Mouse (Mus musculus): ENCODE data around the gene Sertad2. TPM values are rescaled to one million over a fixed set of nuclear protein-coding genes. Genes with fewer than 3 reads are reported as not detected.

Sertad2 gene
- polyA plus RNA-seq, 1 experiment from 2014 or later: 29.1 TPM

DNA sequence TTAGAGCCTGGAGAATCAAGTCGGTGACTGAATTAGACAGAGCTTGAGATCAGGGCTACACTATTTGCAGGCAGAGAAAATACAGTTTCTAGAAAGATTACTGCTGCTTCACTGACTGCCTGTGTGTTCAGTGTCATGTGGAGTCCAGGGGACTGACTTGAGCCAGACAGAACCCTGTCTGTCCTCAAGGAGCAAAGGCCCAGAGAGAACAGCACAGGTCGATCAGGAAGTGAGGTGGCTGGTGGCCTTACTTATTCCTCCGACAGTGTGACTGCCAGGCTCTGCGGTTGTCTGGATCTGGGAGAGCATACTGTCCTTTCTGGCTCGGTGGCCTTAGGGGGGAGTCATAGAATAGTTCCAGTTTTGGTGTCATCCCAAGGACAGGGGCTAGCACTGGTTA is 137.7 kb downstream of the Sertad2 start:
- Histone ChIP-seq H3K9ac (ENCODE audit: low read depth, low read length) (no peak overlapping the region), H3K27ac (ENCODE audit: low read depth, low read length) (no peak overlapping the region), H3K36me3 (ENCODE audit: control insufficient read depth, insufficient read depth, low read length) (peaks cover 6% of the 10 kb centered on the region; the same call in 1 of the 2 replicates), H3K9me3 (ENCODE audit: control insufficient read depth, low read length) (no peaks in the 10 kb centered on the region), H3K4me2 (ENCODE audit: low read length) (no peak overlapping the region), H3K4me3 (ENCODE audit: low read length) (no peak overlapping the region), H3K27me3 (replicated peaks; ENCODE audit: control insufficient read depth, insufficient read depth, low read length) (no peaks in the 10 kb centered on the region), H3K4me1 (ENCODE audit: control insufficient read depth, insufficient read depth, low read depth, low read length) (no peaks in the 10 kb centered on the region)
- WGBS: 94% methylated on average over 5 of the region's 5 CpGs
- no peak for ATAC-seq

DNA sequence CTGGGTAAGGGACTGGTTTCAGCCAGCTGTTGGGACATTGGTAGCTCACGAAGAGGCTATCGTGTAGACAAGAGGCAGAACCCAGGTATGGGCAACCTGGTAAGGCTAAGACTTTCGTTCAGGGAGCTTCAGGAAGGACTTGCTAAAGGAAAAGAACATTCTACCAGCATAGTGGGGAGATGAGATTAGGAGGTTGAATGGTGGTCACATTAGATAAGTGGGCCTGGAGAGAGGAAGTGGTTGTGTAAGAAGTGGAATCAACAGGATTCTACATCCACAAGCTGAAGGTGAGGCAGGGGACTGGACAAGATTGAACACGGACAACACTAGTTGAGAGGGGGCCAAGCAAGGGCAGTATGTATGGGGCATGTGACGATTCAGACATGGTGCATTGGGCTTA is 138.6 kb downstream of the Sertad2 start:
- no peak for ATAC-seq
- 95% methylated on average over 5 of the region's 5 CpGs for WGBS
- H3K27me3 ChIP-seq (replicated peaks; ENCODE audit: control insufficient read depth, insufficient read depth, low read length): no peaks in the 10 kb centered on the region
- H3K9me3 ChIP-seq (ENCODE audit: control insufficient read depth, low read length): no peaks in the 10 kb centered on the region
- H3K27ac ChIP-seq (ENCODE audit: low read depth, low read length): no peak overlapping the region
- H3K4me1 ChIP-seq (ENCODE audit: control insufficient read depth, insufficient read depth, low read depth, low read length): no peaks in the 10 kb centered on the region
- H3K4me2 ChIP-seq (ENCODE audit: low read length): no peak overlapping the region
- no peak overlapping the region for H3K9ac ChIP-seq (ENCODE audit: low read depth, low read length)
- H3K4me3 ChIP-seq (ENCODE audit: low read length): no peak overlapping the region
- peaks cover 6% of the 10 kb centered on the region; the same call in 1 of the 2 replicates for H3K36me3 ChIP-seq (ENCODE audit: control insufficient read depth, insufficient read depth, low read length)

DNA sequence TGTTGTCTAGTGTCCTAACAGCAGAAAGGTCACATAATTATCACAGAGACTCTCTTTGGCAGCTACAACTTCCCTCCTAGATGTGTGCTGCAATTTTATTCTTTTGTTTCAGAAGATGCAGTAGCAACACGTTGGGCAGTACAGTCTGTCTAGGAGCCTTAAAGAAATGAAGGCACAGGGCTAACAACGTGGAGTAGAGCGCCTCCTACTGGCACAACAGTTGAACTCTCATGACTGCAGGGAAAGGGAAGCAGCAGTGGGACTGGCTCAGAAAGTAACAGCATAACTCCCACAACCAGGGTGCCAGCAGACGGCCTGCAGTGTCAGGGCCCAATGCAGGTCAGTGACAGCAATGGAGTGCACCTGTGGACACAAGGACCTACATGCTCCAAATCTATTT is 147.9 kb downstream of the Sertad2 start:
- Histone ChIP-seq H3K9ac (ENCODE audit: low read depth, low read length) (no peak overlapping the region), H3K4me2 (ENCODE audit: low read length) (no peak overlapping the region), H3K27me3 (replicated peaks; ENCODE audit: control insufficient read depth, insufficient read depth, low read length) (no peaks in the 10 kb centered on the region), H3K4me3 (ENCODE audit: low read length) (no peak overlapping the region), H3K27ac (ENCODE audit: low read depth, low read length) (no peak overlapping the region), H3K4me1 (ENCODE audit: control insufficient read depth, insufficient read depth, low read depth, low read length) (no peaks in the 10 kb centered on the region), H3K9me3 (ENCODE audit: control insufficient read depth, low read length) (no peaks in the 10 kb centered on the region), H3K36me3 (ENCODE audit: control insufficient read depth, insufficient read depth, low read length) (peaks cover 4% of the 10 kb centered on the region; the same call in 1 of the 2 replicates)
- peak; percentile 94 for ATAC-seq
- 2% methylated on average over 4 of the region's 4 CpGs for WGBS

Other genes with a start within 250 kb of the Sertad2 start
- gene Slc1a4, start 210.5 kb upstream of the Sertad2 start, polyA plus RNA-seq (2015; fragmentation: Nextera tagmentation; extraction: Ambion mirVana): 79.4 and 82.1 TPM in 2 replicates
- 31.5 and 33.8 TPM in 2 replicates for gene Aftph, start 198.3 kb downstream of the Sertad2 start, polyA plus RNA-seq (2015; fragmentation: Nextera tagmentation; extraction: Ambion mirVana)